Mouse (Mus musculus) urinary bladder, postnatal 36 days (tissue): ENCODE measurements around the gene Elovl6.
A peak's percentile ranks its signal among the peaks of the same experiment; 100 is the strongest.

Source experiments
- DNase-seq, 2 experiments: peaks; one replicate each; pipeline ENCODE4 v3.0.0; 2022; ENCODE audit warnings: low spot score in 2 of 2, mixed read lengths in 1 of 2

Gene Elovl6

GRCm38 (mm10) chr3:129566013-129566412, 33.9 kb downstream of the Elovl6 start:
- DNase-seq: no peak

GRCm38 (mm10) chr3:129566876-129567275, 34.7 kb downstream of the Elovl6 start:
- no peak for DNase-seq

- no peak for DNase-seq
Measured at GRCm38 (mm10) chr3:129568506-129568905, 36.4 kb downstream of the Elovl6 start.

GRCm38 (mm10) chr3:129570989-129571388, 38.8 kb downstream of the Elovl6 start:
- DNase-seq: no peak

GRCm38 (mm10) chr3:129571642-129572041, 39.5 kb downstream of the Elovl6 start:
- DNase-seq: no peak

GRCm38 (mm10) chr3:129572959-129573358, 40.8 kb downstream of the Elovl6 start:
- DNase-seq: no peak

GRCm38 (mm10) chr3:129573609-129574008, 41.5 kb downstream of the Elovl6 start:
- DNase-seq: no peak

GRCm38 (mm10) chr3:129575086-129575485, 42.9 kb downstream of the Elovl6 start:
- no peak for DNase-seq

- no peak for DNase-seq
Measured at GRCm38 (mm10) chr3:129576522-129576921, 44.4 kb downstream of the Elovl6 start.

GRCm38 (mm10) chr3:129578741-129579475, 46.8 kb downstream of the Elovl6 start:
- no peak for DNase-seq

- no peak for DNase-seq
Measured at GRCm38 (mm10) chr3:129581024-129581423, 48.9 kb downstream of the Elovl6 start.

GRCm38 (mm10) chr3:129582449-129582848, 50.3 kb downstream of the Elovl6 start:
- no peak for DNase-seq

DNA sequence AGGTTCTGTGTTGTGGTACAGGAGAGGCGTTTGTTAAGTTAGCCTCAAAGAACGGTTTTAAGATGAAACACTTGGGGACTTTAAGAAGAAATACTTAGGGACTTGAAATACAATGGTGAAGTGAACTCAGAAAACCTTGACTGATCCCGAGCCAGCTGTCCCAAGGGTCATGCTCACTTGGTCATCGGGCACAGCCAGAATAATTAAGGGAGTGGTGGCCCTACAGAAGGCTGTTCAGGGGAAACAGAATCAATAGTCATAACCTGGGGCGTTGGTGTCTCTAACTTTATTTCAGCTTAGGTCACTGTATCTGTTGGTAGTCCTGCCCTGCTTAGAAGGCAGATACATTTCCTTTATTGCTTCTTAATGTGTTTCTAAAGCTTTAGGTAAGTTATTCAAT, 51.1 kb downstream of the Elovl6 start:
- no peak for DNase-seq

GRCm38 (mm10) chr3:129587916-129588315, 55.8 kb downstream of the Elovl6 start:
- DNase-seq: no peak

DNA sequence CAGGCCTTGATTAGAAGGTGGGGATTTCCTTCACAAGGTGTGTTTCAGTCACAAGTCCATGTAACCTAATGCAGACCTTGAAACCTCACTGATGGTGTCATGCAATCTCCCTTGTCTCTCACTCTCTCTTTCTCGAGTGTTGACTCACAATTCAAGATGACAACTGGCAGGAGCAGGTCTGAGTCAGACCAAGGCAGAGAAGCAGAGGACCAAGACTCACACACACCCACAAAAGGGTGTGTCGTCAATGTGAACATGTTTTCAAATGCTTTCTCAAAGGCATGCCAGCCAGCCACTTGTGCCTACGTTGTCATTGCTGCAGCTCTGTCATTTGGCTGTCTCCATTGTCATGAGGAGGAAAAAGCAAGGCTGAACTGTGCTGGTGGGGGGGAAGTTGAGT, 56.6 kb downstream of the Elovl6 start:
- peak; percentile 7 to 22 for DNase-seq

GRCm38 (mm10) chr3:129589705-129590104, 57.5 kb downstream of the Elovl6 start:
- DNase-seq: no peak

- no peak for DNase-seq
Measured at GRCm38 (mm10) chr3:129590548-129591226, 58.5 kb downstream of the Elovl6 start.

DNA sequence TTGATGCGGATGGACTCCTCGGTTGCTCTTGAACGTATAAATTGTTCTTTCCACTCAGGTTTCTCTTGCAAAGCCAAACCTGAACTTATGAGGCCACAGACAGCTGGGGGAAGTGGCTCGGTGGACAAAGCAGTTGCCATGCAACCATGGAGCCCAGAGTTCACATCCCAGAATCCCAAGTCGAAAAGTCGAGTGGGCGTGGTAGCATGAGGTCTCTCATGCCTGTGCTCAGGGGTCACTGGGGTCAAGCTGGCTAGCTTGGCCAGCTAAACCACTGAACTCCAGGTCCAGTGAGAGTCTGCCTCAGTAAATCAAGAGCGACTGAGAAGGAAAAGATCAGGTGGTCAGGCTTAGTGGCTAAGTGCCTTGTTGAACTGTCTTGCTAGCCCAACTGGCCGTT, 59.1 kb downstream of the Elovl6 start:
- DNase-seq: no peak

- DNase-seq: no peak
Measured at GRCm38 (mm10) chr3:129591761-129592160, 59.6 kb downstream of the Elovl6 start.

DNA sequence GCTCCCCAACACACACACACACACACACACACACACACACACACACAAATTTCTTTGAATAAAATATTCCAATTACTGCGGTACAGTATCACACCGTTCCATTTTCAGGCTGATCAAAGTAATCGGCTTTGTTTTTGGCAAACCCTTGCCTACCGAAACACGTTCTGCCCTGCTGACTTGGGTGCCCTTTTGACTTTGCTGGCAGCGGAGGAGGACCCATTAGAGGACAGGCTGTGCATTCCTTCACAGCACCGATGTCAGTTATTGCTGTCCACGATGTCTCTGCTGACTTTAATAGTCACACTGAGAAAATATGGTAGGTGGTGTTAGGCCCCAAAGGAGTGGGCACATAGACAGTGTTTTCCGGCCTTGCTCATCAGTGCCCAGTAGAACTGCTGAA, 60.8 kb downstream of the Elovl6 start:
- DNase-seq: no peak

- no peak for DNase-seq
Measured at GRCm38 (mm10) chr3:129593735-129594134, 61.6 kb downstream of the Elovl6 start.

- no peak for DNase-seq
Measured at GRCm38 (mm10) chr3:129596098-129596497, 63.9 kb downstream of the Elovl6 start.

DNA sequence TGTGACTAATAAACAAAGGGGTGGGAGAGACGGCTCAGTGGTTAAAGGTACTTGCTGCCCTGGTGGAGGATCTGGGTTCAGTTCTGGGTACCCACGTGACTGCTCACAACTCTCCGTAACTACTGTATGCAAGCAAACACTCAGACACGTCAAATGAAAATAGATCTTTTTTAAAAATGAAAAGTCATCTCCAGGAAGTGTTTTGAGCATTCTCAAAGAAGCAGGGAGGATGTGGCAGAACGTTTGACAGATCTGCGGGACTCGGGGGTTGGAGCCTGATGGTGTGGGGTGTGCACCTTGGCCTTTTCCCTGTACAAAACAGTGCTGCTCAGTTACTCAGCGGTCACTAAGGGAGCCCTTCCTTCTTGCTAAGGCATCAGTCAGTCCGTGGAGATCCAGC, 70.1 kb downstream of the Elovl6 start:
- no peak for DNase-seq
